Mouse (Mus musculus) cerebellum, postnatal 25 days (tissue): Measurements from ENCODE around the gene Ptms.

Experiments
- DNase-seq, 2 experiments: peaks; one replicate each; pipeline ENCODE4 v3.0.0; 2021; ENCODE audit warnings: mixed read lengths in 2 of 2

The Ptms gene

DNA sequence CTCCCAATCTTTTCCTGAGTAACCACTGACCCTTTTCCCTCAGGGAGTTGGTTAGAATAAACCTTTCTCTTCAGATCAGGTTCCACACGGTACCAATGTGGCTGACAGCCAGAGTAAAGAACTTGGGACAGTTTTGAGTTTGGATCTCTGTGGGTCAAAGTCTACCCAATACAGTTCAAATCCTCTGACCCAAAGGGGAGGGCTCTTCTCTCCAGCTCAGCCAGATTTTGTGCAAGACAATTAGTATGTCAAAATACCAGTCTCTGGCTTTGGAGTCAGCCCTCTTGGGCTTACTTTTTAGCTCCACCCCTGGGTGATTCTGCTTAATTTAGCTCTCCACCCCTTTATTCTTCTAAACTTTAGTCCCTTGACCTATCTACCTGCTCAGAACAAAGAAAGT is 10.3 kb upstream of the Ptms start:
- DNase-seq = peak in 1 of 2 experiments; percentile 23

- DNase-seq = no peak
Observed at GRCm38 (mm10) chr6:124925941-124926340, 6.0 kb upstream of the Ptms start.

DNA sequence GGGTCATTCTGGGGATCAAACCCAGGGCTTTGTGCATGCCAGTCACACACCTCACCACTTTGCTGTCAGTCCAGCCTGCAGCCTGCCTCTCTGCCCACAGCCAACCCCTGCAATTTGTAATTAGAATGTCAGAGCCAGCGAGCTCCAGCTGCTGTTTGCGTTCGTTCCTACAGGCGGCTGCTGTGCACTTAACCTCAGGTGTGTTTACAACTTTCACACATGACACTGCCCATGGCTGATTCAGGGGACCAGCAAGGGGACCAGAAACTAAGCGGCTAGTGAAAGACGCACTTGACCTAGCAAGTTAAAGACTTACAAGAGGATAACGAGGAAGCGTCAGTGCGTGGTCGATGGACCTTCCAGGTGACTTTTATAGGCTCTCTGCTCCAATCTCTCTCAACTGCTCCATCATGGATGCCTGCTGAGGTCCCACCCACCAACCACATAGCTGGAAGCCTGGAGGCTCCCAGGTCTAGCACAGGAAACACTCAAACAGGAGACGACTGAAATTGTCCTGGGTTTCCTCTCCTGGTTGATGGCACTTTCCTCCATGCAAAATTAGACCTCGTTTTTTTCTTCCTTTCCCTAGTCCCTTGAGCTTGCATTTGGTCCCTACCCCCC is 5.4 kb upstream of the Ptms start:
- no peak for DNase-seq

- no peak for DNase-seq
Observed at GRCm38 (mm10) chr6:124921539-124921938, 1.6 kb upstream of the Ptms start.

- DNase-seq = no peak
Observed at GRCm38 (mm10) chr6:124920318-124921085, 599 bp upstream of the Ptms start.

- DNase-seq = peak in 1 of 2 experiments; percentile 46
Observed at GRCm38 (mm10) chr6:124918890-124919627, 844 bp downstream of the Ptms start.

GRCm38 (mm10) chr6:124918331-124918690 is 1.6 kb downstream of the Ptms start:
- no peak for DNase-seq

- peak; percentile 94 to 97 for DNase-seq
Observed at GRCm38 (mm10) chr6:124917518-124918330, 2.2 kb downstream of the Ptms start.

DNA sequence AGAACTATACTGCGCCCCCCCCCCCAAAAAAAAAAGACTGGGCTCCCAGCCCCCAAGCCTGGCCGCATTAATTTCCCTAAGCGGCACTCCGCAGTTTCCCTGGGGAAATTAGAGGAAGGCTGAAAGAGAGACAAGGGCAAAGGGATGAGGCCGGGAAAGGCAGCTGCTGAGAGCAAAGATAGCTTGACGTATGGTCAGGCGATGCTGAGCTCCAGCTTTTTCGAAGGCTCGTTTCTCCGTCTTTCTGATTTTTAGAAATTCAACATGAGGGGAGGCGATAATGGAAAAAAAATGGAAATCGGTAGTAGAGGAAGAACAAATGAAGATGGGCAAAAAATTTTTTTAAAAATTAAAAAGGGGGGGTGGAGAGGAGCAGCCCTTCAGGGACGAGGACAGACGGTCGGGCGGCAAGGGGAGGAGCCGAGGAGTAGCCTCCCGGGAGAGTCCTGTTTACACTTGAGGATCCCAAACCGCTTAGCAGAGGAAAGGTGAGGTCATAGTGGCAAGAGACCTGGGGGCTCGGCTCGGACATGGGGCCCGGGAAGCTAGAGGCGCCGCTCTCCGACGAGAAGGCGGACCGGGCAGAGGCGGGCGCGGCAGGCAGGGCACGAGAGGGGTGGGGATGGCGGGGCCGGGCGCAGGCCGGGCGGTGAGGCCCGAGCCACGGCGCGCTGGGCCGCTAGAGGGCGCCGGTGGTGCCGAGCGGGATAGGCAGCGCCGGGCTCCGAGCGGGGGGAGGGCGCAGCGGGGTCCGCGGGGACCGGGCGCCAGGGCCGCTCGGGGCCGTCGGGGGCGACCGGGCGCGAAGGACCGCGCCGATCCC is 3.0 kb downstream of the Ptms start:
- peak; percentile 97 to 99 for DNase-seq

DNA sequence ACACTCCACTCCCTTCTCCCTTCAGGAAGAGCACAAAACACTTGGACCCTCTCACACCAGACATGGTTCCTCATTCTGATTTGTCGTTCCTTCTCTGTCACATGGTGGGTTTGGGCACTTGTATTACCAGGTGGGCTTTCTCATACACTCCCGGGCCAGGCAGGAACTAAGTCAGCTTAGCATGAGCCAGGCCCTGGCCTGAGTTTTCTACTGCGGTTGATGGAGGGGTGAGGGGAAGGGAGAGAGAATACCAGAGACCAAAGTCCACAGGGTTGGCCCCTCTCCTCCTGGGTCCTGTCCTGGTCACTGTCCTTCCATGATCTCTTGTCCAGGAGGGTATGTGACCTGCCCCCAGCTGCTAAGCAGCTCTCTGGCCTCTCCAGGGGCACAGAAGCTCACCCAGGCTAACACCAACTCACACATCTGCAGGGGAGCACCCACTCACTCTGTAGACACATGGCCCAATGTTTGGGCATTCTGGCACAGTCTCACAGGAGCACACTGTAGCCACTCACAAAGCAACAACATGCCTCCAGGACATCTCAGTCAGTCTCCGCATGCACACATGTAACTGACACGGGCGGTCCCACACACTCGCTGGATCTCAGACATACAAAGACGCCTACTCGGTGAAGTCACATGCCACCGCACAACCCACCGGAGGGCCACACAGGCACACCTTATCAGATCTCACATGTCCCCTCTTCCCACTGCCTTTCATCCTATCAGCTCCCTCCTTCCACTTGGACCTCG is 3.8 kb downstream of the Ptms start:
- peak; percentile 53 to 57 for DNase-seq

DNA sequence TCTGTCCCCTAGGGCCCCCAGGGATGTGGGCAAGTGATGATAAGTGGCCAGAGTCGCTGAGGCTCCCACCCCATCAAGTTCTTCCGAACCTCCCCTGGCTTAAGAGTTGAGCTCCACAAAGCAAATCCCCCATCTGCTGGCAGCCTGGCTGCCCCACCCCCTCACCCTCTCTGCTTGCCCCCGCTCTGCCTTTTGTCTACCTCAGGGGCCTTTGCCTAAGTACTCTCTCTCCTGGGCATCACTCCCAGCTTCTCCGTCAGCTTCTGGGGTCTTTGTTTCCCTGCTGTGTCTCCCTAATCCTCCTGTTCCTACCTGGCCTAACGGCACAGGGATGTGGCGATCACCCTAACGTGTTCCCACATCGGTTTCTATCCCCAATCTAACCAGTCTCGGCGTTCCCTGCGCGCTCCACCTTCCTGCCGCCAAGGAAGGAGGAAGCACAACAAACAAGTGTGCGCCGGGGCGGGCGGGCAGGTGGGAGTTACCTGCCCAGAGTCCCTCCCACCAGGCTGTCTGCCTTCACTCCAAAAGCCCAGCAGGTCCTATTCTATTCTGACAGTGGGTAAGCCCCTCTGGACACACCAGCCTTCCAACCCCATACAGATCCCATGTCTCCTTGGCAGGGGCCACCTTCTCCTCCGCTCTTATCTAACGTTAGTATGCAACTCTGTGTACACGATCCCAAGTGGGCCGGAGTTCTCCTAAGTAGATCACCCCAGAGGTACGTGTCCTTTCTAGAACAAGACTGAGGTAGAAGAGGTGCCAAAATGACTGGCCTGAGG is 4.6 kb downstream of the Ptms start:
- DNase-seq = peak; percentile 57 to 63

DNA sequence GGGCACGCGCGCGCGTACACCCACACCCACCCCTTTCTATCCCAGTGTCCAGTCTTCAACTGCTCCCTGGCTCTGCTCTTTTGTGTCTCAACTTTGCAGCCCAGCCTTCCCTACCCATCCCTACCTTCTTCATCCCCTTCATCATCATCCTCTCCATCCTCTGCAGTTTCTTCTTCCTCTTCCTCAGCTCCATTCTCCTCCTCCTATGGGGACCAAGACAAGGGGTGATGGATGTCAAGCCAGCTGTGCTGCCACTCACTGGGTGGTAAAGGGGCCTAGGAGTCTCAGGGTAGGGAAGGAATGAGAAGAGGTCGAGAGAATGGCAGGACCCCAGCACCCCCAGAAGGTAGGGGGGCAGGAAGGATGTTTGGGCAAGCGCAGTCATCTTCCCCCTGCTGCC is 5.4 kb downstream of the Ptms start:
- no peak for DNase-seq

- DNase-seq = no peak
Observed at GRCm38 (mm10) chr6:124913721-124914285, 6.1 kb downstream of the Ptms start.

- peak in 1 of 2 experiments; percentile 19 for DNase-seq
Observed at GRCm38 (mm10) chr6:124913214-124913613, 6.7 kb downstream of the Ptms start.

DNA sequence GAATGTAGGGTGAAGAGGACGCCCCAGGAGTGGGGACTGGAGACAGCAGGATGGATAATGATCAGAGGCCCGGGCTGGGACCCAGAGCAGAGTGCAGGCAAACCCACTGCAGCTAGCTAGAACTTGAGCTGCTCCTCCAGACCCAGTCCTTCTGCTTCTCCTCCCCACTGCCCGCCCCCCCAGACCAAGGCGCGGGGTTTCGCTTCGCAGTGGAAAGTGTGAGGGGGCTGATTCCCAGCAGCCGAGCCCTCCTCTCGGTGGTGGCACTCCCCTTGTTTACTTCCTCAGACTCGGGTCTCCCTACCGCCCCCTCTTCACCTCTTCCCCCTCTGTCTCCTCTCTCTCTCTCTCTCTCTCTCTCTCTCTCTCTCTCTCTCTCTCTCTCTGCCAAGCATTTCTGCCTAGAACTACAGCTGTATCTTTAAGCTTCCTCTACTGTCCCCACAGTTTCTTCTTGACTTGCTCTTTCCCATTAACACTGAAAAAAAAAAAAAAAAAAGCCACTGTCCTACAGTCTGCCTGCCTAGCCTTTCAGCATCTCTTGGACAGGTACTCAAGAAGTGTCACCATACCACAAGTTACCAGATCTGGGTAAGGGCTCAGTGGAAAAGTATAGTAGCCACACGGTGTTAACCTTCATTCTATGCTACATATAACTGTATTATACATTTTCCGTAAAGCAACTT is 8.2 kb downstream of the Ptms start, which contains the start of gene Lag3:
Gene Lag3, minus strand, starts transcription at position 173 of the 686 bp plus-strand sequence.
- DNase-seq = peak in 1 of 2 experiments; percentile 7

GRCm38 (mm10) chr6:124910032-124910431 is 9.9 kb downstream of the Ptms start:
- DNase-seq = peak; percentile 44 to 57

DNA sequence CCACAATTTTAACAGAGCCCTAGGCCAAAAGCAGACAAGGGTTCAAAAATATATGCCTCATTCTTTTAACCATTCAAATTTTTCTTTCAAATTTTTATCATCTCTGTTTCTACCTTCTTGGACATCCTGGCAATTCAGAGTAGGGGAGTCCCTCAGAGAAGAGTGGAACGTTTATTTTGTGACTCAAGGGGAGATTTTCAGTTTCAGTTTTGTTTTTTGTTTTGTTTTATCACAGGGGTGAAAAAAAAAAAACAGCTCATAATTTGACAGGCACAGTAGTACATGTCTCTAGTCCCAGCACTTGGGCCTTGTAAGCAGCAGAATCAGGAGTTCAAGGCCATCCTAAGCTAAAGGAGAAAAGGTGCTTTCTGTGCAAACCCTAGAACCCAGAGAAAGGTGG is 12.1 kb downstream of the Ptms start:
- DNase-seq = no peak

- DNase-seq = peak; percentile 37 to 60
Observed at GRCm38 (mm10) chr6:124904991-124905860, 14.7 kb downstream of the Ptms start.
